Comparison of ENCODE assay signal across 8 mouse cellular contexts in the genomic region with DNA sequence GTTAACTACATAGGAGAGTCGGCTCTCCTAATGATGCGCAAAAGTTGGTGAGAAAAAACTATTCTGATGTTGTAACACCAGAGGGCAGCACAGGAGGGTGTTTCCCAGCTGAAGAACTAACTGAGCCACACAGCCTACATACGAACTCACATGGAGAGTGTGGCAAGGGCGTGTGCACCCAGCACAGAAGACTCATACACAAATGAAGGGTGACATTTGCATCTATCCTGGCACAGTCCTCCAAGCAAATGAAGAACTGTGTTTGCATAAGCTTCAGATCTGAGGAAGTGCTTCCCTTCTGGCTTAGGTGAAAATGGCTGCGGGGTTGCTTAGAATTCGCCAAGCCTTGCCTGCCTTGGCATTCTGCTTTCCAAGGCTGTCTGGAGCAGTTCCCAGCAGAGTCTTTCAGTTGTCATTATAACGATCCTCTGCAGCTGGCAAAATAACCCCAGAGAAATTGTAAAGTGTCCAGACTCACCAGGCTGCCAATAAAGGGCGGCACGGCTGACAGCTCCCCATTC. TPM values are rescaled to one million over a fixed set of nuclear protein-coding genes. Genes with fewer than 3 reads are reported as not detected.
DNase-seq lines count a peak whose midpoint lies in the region; ATAC-seq and TF ChIP-seq lines count a peak whose summit lies in the region.

No protein-coding gene starts in this region.

- H3K9me3 ChIP-seq in midbrain, embryonic 11.5 days (ENCODE audit: control insufficient read depth, low read length) = no peaks in the 10 kb centered on the region

- intact Hi-C loops in gastrocnemius, adult 2 months (cut with DNase I) = loop anchor here (1.0 to 5.0 kb wide), 2 partner anchors 75 to 136 kb away; no protein-coding TSS in a partner anchor
- intact Hi-C loops in heart, postnatal 14 days (cut with DNase I) = loop anchor here (2.0 to 5.0 kb wide), 3 partner anchors 50 to 135 kb away; partner anchors contain the start of gene Ubl7

- H3K9ac ChIP-seq in midbrain, embryonic 11.5 days (ENCODE audit: low read length) = no peak overlapping the region

- TF ChIP-seq CTCF in gastrocnemius, adult 2 months (IDR thresholded peaks at IDR 0.05) = peak; percentile 67
- TF ChIP-seq CTCF in small intestine, adult 2 months (IDR thresholded peaks at IDR 0.05; ENCODE audit: extremely low read depth, insufficient read length, insufficient replicate concordance, low read depth, low read length) = peak; percentile 47; the same call in 1 of the 2 replicates

- H3K36me3 ChIP-seq in midbrain, embryonic 11.5 days (ENCODE audit: control insufficient read depth, insufficient read depth, low read length) = no peaks in the 10 kb centered on the region
- no peaks in the 10 kb centered on the region for H3K36me3 ChIP-seq in small intestine, adult 2 months (ENCODE audit: control insufficient read depth, insufficient read depth, low read length)

- no peak for ATAC-seq in midbrain, embryonic 11.5 days (ENCODE audit: low FRiP score)

- H3K4me1 ChIP-seq in midbrain, embryonic 11.5 days (ENCODE audit: control insufficient read depth, insufficient read depth, low read length) = no peaks in the 10 kb centered on the region
- no peaks in the 10 kb centered on the region for H3K4me1 ChIP-seq in small intestine, adult 2 months (ENCODE audit: control insufficient read depth, insufficient read depth, insufficient read length, low read length)

- no peak overlapping the region for H3K4me2 ChIP-seq in midbrain, embryonic 11.5 days

- no peak overlapping the region for H3K27ac ChIP-seq in gastrocnemius, adult 2 months
- H3K27ac ChIP-seq in midbrain, embryonic 11.5 days (ENCODE audit: low read depth, low read length) = no peak overlapping the region
- H3K27ac ChIP-seq in small intestine, adult 2 months (ENCODE audit: insufficient read depth, low read depth, low read length) = no peak overlapping the region

- no peak for TF ChIP-seq POLR2A in small intestine, adult 2 months (IDR thresholded peaks at IDR 0.05; ENCODE audit: low read depth, low read length)

- 44% methylated on average over 9 of the region's 9 CpGs for WGBS in midbrain, embryonic 11.5 days
- WGBS in small intestine, adult 2 months = 43% methylated on average over 9 of the region's 9 CpGs

- no peaks in the 10 kb centered on the region for H3K27me3 ChIP-seq in midbrain, embryonic 11.5 days (ENCODE audit: control insufficient read depth, insufficient read depth, low read length)
- H3K27me3 ChIP-seq in small intestine, adult 2 months (ENCODE audit: control insufficient read depth, insufficient read depth, low read length) = no peaks in the 10 kb centered on the region

- H3K4me3 ChIP-seq in gastrocnemius, adult 2 months = peak overlapping the region; percentile 52
- no peak overlapping the region for H3K4me3 ChIP-seq in midbrain, embryonic 11.5 days (ENCODE audit: low read depth, low read length)
- no peak overlapping the region for H3K4me3 ChIP-seq in small intestine, adult 2 months (ENCODE audit: low read depth, low read length)

- peak; percentile 26 for DNase-seq in gastrocnemius, adult 2 months
- DNase-seq in gastrocnemius, postnatal 25 days = no peak
- peak; percentile 70 for DNase-seq in adipocyte (ENCODE audit: low spot score)
- peak; percentile 76 for DNase-seq in embryo, embryonic 10.5 days (ENCODE audit: low spot score)
- peak; percentile 52 to 59 for DNase-seq in heart, postnatal 14 days
- peak; percentile 65 to 76 for DNase-seq in left cerebral cortex, adult 18-20 months (ENCODE audit: low spot score in 2 of 2)
- peak; percentile 87 for DNase-seq in midbrain, embryonic 11.5 days (ENCODE audit: low spot score, missing footprints)

RNA-seq across cellular contexts. Expression of gene Arid3b, which starts 25.4 kb away (rescaled TPM):
- 1 to 10 TPM; 3.1 to 3.4 TPM for total RNA-seq in gastrocnemius, adult 2 months (2021)
- 1 to 10 TPM; 2.1 to 2.8 TPM for total RNA-seq in gastrocnemius, postnatal 25 days (2021)
- total RNA-seq in heart, postnatal 14 days (2021) = 1 to 10 TPM; 3.6 to 4.5 TPM
- total RNA-seq in left cerebral cortex, adult 18-20 months (2021) = 10 to 100 TPM; 12.3 to 13.5 TPM
- 22.0 and 25.7 TPM in 2 replicates for polyA plus RNA-seq in midbrain, embryonic 11.5 days (2014; fragmentation: Nextera tagmentation; extraction: Ambion mirVana)
- polyA plus RNA-seq in small intestine, adult 2 months (2012; rRNA removed) = 5.8 and 13.6 TPM in 2 replicates

RNA-seq across cellular contexts. Expression of gene Ubl7, which starts 48.8 kb away (rescaled TPM):
- total RNA-seq in gastrocnemius, adult 2 months (2021) = 10 to 100 TPM; 81.3 to 82.1 TPM
- total RNA-seq in gastrocnemius, postnatal 25 days (2021) = 10 to 100 TPM; 62.2 to 63.6 TPM
- 10 to 100 TPM; 70.7 to 73.5 TPM for total RNA-seq in heart, postnatal 14 days (2021)
- total RNA-seq in left cerebral cortex, adult 18-20 months (2021) = 100 to 1,000 TPM; 107 to 113 TPM
- 111 and 112 TPM in 2 replicates for polyA plus RNA-seq in midbrain, embryonic 11.5 days (2014; fragmentation: Nextera tagmentation; extraction: Ambion mirVana)
- polyA plus RNA-seq in small intestine, adult 2 months (2012; rRNA removed) = 62.4 and 146 TPM in 2 replicates
